Mouse (Mus musculus): ENCODE measurements around the gene Ntan1.
"Not testable (repeated sequence)": the region's sequence is repeated elsewhere in the genome, so short reads cannot be mapped to it uniquely, and the experiment has no call there.

Ntan1 gene

GRCm38 (mm10) chr16:13818560-13819393, at the start of gene Ntan1:
Ntan1 (plus strand) TSS chr16:13818845.
- DNase-seq (ENCODE audit: low read depth, low spot score): peak; percentile 81

GRCm38 (mm10) chr16:13771603-13772002, 47.0 kb upstream of the Ntan1 start:
- DNase-seq (ENCODE audit: low read depth, low spot score): not testable (repeated sequence)

- DNase-seq (ENCODE audit: low read depth, low spot score): not testable (repeated sequence)
Measured at GRCm38 (mm10) chr16:13772051-13772450, 46.6 kb upstream of the Ntan1 start.

- not testable (repeated sequence) for DNase-seq (ENCODE audit: low read depth, low spot score)
Measured at GRCm38 (mm10) chr16:13774011-13774410, 44.6 kb upstream of the Ntan1 start.

GRCm38 (mm10) chr16:13774651-13775050, 44.0 kb upstream of the Ntan1 start:
- DNase-seq (ENCODE audit: low read depth, low spot score): not testable (repeated sequence)

- DNase-seq (ENCODE audit: low read depth, low spot score): peak; percentile 83
Measured at GRCm38 (mm10) chr16:13780353-13781036, 38.1 kb upstream of the Ntan1 start, which contains the start of gene Rrn3. Rrn3 (plus strand) TSS chr16:13780708.

GRCm38 (mm10) chr16:13781216-13781615, 37.4 kb upstream of the Ntan1 start:
- DNase-seq (ENCODE audit: low read depth, low spot score): no peak

- peak; percentile 59 for DNase-seq (ENCODE audit: low read depth, low spot score)
Measured at GRCm38 (mm10) chr16:13785932-13786331, 32.7 kb upstream of the Ntan1 start.

- DNase-seq (ENCODE audit: low read depth, low spot score): not testable (repeated sequence)
Measured at GRCm38 (mm10) chr16:13793441-13793840, 25.2 kb upstream of the Ntan1 start.

GRCm38 (mm10) chr16:13796746-13797175, 21.9 kb upstream of the Ntan1 start:
- DNase-seq (ENCODE audit: low read depth, low spot score): no peak

- DNase-seq (ENCODE audit: low read depth, low spot score): no peak
Measured at GRCm38 (mm10) chr16:13801231-13801630, 17.4 kb upstream of the Ntan1 start.

GRCm38 (mm10) chr16:13804666-13805065, 14.0 kb upstream of the Ntan1 start:
- no peak for DNase-seq (ENCODE audit: low read depth, low spot score)

- DNase-seq (ENCODE audit: low read depth, low spot score): no peak
Measured at GRCm38 (mm10) chr16:13807616-13808015, 11.0 kb upstream of the Ntan1 start.

GRCm38 (mm10) chr16:13808410-13808809, 10.2 kb upstream of the Ntan1 start:
- no peak for DNase-seq (ENCODE audit: low read depth, low spot score)

- no peak for DNase-seq (ENCODE audit: low read depth, low spot score)
Measured at GRCm38 (mm10) chr16:13812152-13812551, 6.5 kb upstream of the Ntan1 start.

GRCm38 (mm10) chr16:13813200-13813599, 5.4 kb upstream of the Ntan1 start:
- no peak for DNase-seq (ENCODE audit: low read depth, low spot score)

- DNase-seq (ENCODE audit: low read depth, low spot score): no peak
Measured at GRCm38 (mm10) chr16:13819394-13819743, 724 bp downstream of the Ntan1 start.

- DNase-seq (ENCODE audit: low read depth, low spot score): no peak
Measured at GRCm38 (mm10) chr16:13819806-13820500, 1.3 kb downstream of the Ntan1 start.

GRCm38 (mm10) chr16:13820771-13821170, 2.1 kb downstream of the Ntan1 start:
- no peak for DNase-seq (ENCODE audit: low read depth, low spot score)

- no peak for DNase-seq (ENCODE audit: low read depth, low spot score)
Measured at GRCm38 (mm10) chr16:13825781-13826490, 7.3 kb downstream of the Ntan1 start.

- DNase-seq (ENCODE audit: low read depth, low spot score): no peak
Measured at GRCm38 (mm10) chr16:13826511-13826910, 7.9 kb downstream of the Ntan1 start.
